Mouse (Mus musculus) thymus, adult 2 months (tissue): ENCODE data around the gene Rfx4.

ENCODE experiments used
- CTCF ChIP-seq: fragments of 200-500 bp; IDR thresholded peaks from 2 replicates; pipeline ENCODE4 v1.5.1; 2012; ENCODE audit warnings: mild to moderate bottlenecking, control low read depth, low read length, moderate library complexity, borderline replicate concordance; ENCODE audit not compliant: control insufficient read depth, poor library complexity, insufficient read depth; ENCODE audit errors: extremely low read depth
- POLR2A ChIP-seq: fragments of 200-500 bp; IDR thresholded peaks from 2 replicates; pipeline ENCODE4 v1.6.1; 2012; ENCODE audit warnings: mild to moderate bottlenecking, low read length, control low read depth, moderate library complexity; ENCODE audit not compliant: control insufficient read depth, poor library complexity, insufficient read depth; ENCODE audit errors: extremely low read depth

GRCm38 (mm10) chr10:84949684-84950010 is 193.8 kb downstream of the Rfx4 start:
- TF ChIP-seq CTCF (no peak), POLR2A (no peak)
